Mouse (Mus musculus) left cerebral cortex, adult 6 months (tissue): ENCODE results near the gene Olfr13. TPM values are rescaled to one million over a fixed set of nuclear protein-coding genes. Genes with fewer than 3 reads are reported as not detected.

ENCODE experiments used
- long read RNA-seq, 2 experiments: library from polyadenylated mRNA; unstranded; transcript quantifications; one replicate each; pipeline ENCODE4 v2.0.0; 2019 to 2020
- polyA plus RNA-seq: library from polyadenylated mRNA; unstranded; fragments of <200 nt; fragmentation: Nextera tagmentation; gene quantifications from 2 replicates; pipeline ENCODE4 v1.2.3, GENCODE M21; 2021

Olfr13 gene
- polyA plus RNA-seq = not detected in 2 replicates
- long read RNA-seq, experiment 1 = 0 reads
- long read RNA-seq, experiment 2 = 0 reads

GRCm38 (mm10) chr6:43171840-43172239 lies at the start of gene Olfr13:
TSS of gene Olfr13 (plus strand) at chr6:43172140.

GRCm38 (mm10) chr6:43146267-43146666 lies 25.7 kb upstream of the Olfr13 start, which contains the start of gene Olfr237-ps1:
TSS of gene Olfr237-ps1 (plus strand) at chr6:43146567.

GRCm38 (mm10) chr6:43162982-43163381 lies 9.0 kb upstream of the Olfr13 start, which contains the start of gene Olfr437:
TSS of gene Olfr437 (plus strand) at chr6:43163282.

GRCm38 (mm10) chr6:43196781-43197180 lies 24.8 kb downstream of the Olfr13 start, which contains the start of gene Olfr435:
TSS of gene Olfr435 (plus strand) at chr6:43197146.

GRCm38 (mm10) chr6:43212873-43213272 lies 40.9 kb downstream of the Olfr13 start, which contains the start of gene Olfr434:
TSS of gene Olfr434 (plus strand) at chr6:43213021.

Other genes starting within 250 kb of the Olfr13 start
- gene Olfr444, start 223.1 kb upstream of the Olfr13 start, polyA plus RNA-seq = not detected in 2 replicates
- gene Olfr441, start 65.8 kb upstream of the Olfr13 start, polyA plus RNA-seq = not detected in 2 replicates
- gene Olfr237-ps1, start 25.6 kb upstream of the Olfr13 start, polyA plus RNA-seq = not detected in 2 replicates
- gene Olfr437, start 8.9 kb upstream of the Olfr13 start, polyA plus RNA-seq = not detected in 2 replicates
- not detected in 2 replicates for gene Olfr435, start 25.0 kb downstream of the Olfr13 start, polyA plus RNA-seq
- not detected in 2 replicates for gene Olfr434, start 40.9 kb downstream of the Olfr13 start, polyA plus RNA-seq
- gene Olfr47, start 59.4 kb downstream of the Olfr13 start, polyA plus RNA-seq = not detected in 2 replicates
- gene Arhgef5, start 93.4 kb downstream of the Olfr13 start, polyA plus RNA-seq = 0.30 and 0.39 TPM in 2 replicates
- not detected in 2 replicates for gene Nobox, start 137.4 kb downstream of the Olfr13 start, polyA plus RNA-seq